Mouse (Mus musculus): ENCODE data around the gene Elmod3.

Gene Elmod3

GRCm38 (mm10) chr6:72610261-72610660 is 12.0 kb upstream of the Elmod3 start:
- no peak for DNase-seq (ENCODE audit: low spot score)

GRCm38 (mm10) chr6:72608662-72609184 is 10.5 kb upstream of the Elmod3 start:
- DNase-seq (ENCODE audit: low spot score) = no peak

- no peak for DNase-seq (ENCODE audit: low spot score)
Measured at GRCm38 (mm10) chr6:72607676-72608075, 9.5 kb upstream of the Elmod3 start.

GRCm38 (mm10) chr6:72607060-72607459 is 8.8 kb upstream of the Elmod3 start:
- no peak for DNase-seq (ENCODE audit: low spot score)

GRCm38 (mm10) chr6:72604066-72604465 is 5.9 kb upstream of the Elmod3 start:
- no peak for DNase-seq (ENCODE audit: low spot score)

- DNase-seq (ENCODE audit: low spot score) = peak; percentile 81
Measured at GRCm38 (mm10) chr6:72601732-72602131, 3.5 kb upstream of the Elmod3 start.

GRCm38 (mm10) chr6:72600771-72601170 is 2.6 kb upstream of the Elmod3 start:
- DNase-seq (ENCODE audit: low spot score) = no peak

- DNase-seq (ENCODE audit: low spot score) = no peak
Measured at GRCm38 (mm10) chr6:72600216-72600615, 2.0 kb upstream of the Elmod3 start.

GRCm38 (mm10) chr6:72598791-72599557 is 761 bp upstream of the Elmod3 start:
- DNase-seq (ENCODE audit: low spot score) = no peak

GRCm38 (mm10) chr6:72597083-72597874 is 934 bp downstream of the Elmod3 start:
- no peak for DNase-seq (ENCODE audit: low spot score)

GRCm38 (mm10) chr6:72593914-72594313 is 4.3 kb downstream of the Elmod3 start:
- no peak for DNase-seq (ENCODE audit: low spot score)

- DNase-seq (ENCODE audit: low spot score) = no peak
Measured at GRCm38 (mm10) chr6:72593011-72593803, 5.0 kb downstream of the Elmod3 start.

- no peak for DNase-seq (ENCODE audit: low spot score)
Measured at GRCm38 (mm10) chr6:72590111-72590510, 8.1 kb downstream of the Elmod3 start.

- no peak for DNase-seq (ENCODE audit: low spot score)
Measured at GRCm38 (mm10) chr6:72588307-72588706, 9.9 kb downstream of the Elmod3 start.

- DNase-seq (ENCODE audit: low spot score) = no peak
Measured at GRCm38 (mm10) chr6:72586701-72587100, 11.5 kb downstream of the Elmod3 start.

- no peak for DNase-seq (ENCODE audit: low spot score)
Measured at GRCm38 (mm10) chr6:72584154-72584553, 14.1 kb downstream of the Elmod3 start.

- DNase-seq (ENCODE audit: low spot score) = no peak
Measured at GRCm38 (mm10) chr6:72583211-72583839, 14.9 kb downstream of the Elmod3 start.

GRCm38 (mm10) chr6:72581625-72582382 is 16.4 kb downstream of the Elmod3 start:
- DNase-seq (ENCODE audit: low spot score) = no peak

- no peak for DNase-seq (ENCODE audit: low spot score)
Measured at GRCm38 (mm10) chr6:72576041-72576440, 22.2 kb downstream of the Elmod3 start.

- no peak for DNase-seq (ENCODE audit: low spot score)
Measured at GRCm38 (mm10) chr6:72571826-72572225, 26.4 kb downstream of the Elmod3 start.
